Comparison of ENCODE assay signal across 23 mouse cellular contexts in the genomic region with DNA sequence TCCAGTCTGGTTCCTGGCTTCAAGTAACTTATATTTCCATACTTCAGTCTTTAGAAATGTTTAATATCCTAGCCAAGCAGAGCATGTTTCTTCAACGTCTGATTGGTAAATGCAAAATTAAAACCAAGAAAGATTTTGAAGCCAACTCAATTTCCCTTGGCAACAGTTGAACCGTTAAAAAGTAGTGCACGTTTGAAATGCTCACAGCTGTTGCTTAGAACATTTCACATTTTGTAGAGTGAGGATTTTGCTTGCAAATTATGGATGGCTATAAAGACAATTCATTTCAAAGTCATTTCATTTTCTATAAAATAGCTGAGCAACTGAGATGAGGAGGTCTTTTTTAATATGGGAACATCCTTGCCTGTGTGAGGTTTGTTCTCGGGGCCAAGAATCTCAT.
"Had no signal": no experiment of that assay in that cellular context is flagged by ENCODE, and none has a peak within 500 bp of the region (broad histone marks: within the 10 kb centered on the region; RNA-seq: fewer than 3 reads in every experiment).

No protein-coding gene starts in this region.

- H3K4me3 ChIP-seq: limb, embryonic 13.5 days; lung, embryonic 15.5 days; megakaryocyte, embryonic 14.5 days; midbrain, embryonic 15.5 days; neural tube, embryonic 12.5 days; neural tube, embryonic 15.5 days had no signal

- H3K4me2 ChIP-seq: limb, embryonic 13.5 days had no signal

- H3K27ac ChIP-seq: kidney, postnatal 0 days; limb, embryonic 13.5 days; liver, embryonic 12.5 days; liver, embryonic 15.5 days; lung, embryonic 15.5 days; midbrain, embryonic 10.5 days; midbrain, embryonic 15.5 days; neural tube, embryonic 12.5 days; neural tube, embryonic 15.5 days; stomach, postnatal 0 days had no signal

- ATAC-seq: liver, embryonic 12.5 days; midbrain, embryonic 15.5 days had no signal

- H3K27me3 ChIP-seq: limb, embryonic 13.5 days; liver, embryonic 12.5 days; liver, embryonic 15.5 days; lung, embryonic 15.5 days; megakaryocyte, embryonic 14.5 days; midbrain, embryonic 15.5 days; neural tube, embryonic 12.5 days; neural tube, embryonic 15.5 days had no signal

- H3K9ac ChIP-seq: limb, embryonic 13.5 days; liver, embryonic 12.5 days; liver, embryonic 15.5 days; lung, embryonic 15.5 days; midbrain, embryonic 15.5 days; neural tube, embryonic 12.5 days; neural tube, embryonic 15.5 days had no signal

- DNase-seq: kidney, adult 2 months; kidney, postnatal 36 days; layer of hippocampus, adult 9-11 months; liver; lung, adult 18-20 months; lung, postnatal 10 days; lung, postnatal 36 days; right cerebral cortex, adult 18-20 months; right cerebral cortex, postnatal 14 days; right cerebral cortex, postnatal 4 days; thymus, postnatal 25 days had no signal

- H3K9me3 ChIP-seq: limb, embryonic 10.5 days; limb, embryonic 13.5 days; liver, embryonic 12.5 days; liver, embryonic 15.5 days; lung, embryonic 15.5 days; midbrain, embryonic 10.5 days; midbrain, embryonic 15.5 days; neural tube, embryonic 12.5 days; neural tube, embryonic 15.5 days had no signal
